In the genomic region with DNA sequence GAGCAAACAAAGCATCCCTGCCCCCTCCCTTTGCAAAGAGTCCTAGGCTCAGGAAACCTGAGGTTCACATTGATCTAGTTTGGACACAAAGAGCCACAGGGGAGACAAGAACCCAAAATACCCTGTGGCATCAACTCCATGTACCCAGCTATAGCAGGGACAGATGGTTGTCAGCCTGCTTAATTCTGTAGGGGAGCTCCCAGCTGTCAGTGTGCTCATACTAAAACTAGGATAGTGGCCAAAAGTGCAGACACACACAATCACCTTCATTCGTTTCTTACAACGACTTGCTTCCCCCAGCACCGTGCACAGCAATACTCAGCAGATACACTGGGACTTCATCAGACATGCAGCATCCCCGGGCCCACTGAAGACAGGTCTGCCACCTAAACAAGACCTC, we compare ENCODE assay signal across 15 mouse cellular contexts.
A peak's percentile ranks its signal among the peaks of the same experiment; 100 is the strongest.
DNase-seq lines count a peak whose midpoint lies in the region; ATAC-seq lines count a peak whose summit lies in the region.
"Had no signal": no experiment of that assay in that cellular context is flagged by ENCODE, and none has a peak within 500 bp of the region (broad histone marks: within the 10 kb centered on the region; RNA-seq: fewer than 3 reads in every experiment).

No protein-coding gene starts in this region.

- no peak overlapping the region for H3K4me2 ChIP-seq in hindbrain, embryonic 16.5 days (ENCODE audit: low read length)
- no peak overlapping the region for H3K4me2 ChIP-seq in hindbrain, embryonic 12.5 days (replicated peaks)
- H3K4me2 ChIP-seq: embryonic facial prominence, embryonic 13.5 days; heart, embryonic 13.5 days; limb, embryonic 15.5 days; lung, embryonic 15.5 days had no signal

- H3K36me3 ChIP-seq in hindbrain, embryonic 16.5 days (ENCODE audit: control insufficient read depth, insufficient read depth, low read length), result no peaks in the 10 kb centered on the region
- no peaks in the 10 kb centered on the region for H3K36me3 ChIP-seq in hindbrain, embryonic 12.5 days
- H3K36me3 ChIP-seq: embryonic facial prominence, embryonic 13.5 days; heart, embryonic 13.5 days; limb, embryonic 15.5 days; lung, embryonic 15.5 days had no signal

- intact Hi-C loops in left cerebral cortex, postnatal 14 days (cut with DNase I), result no loop called here
- intact Hi-C loops in heart, postnatal 36 days (cut with DNase I), result no loop called here

- H3K9ac ChIP-seq in hindbrain, embryonic 16.5 days (ENCODE audit: low read depth, low read length), result no peak overlapping the region
- H3K9ac ChIP-seq in hindbrain, embryonic 12.5 days, result no peak overlapping the region
- H3K9ac ChIP-seq: embryonic facial prominence, embryonic 13.5 days; heart, embryonic 13.5 days; limb, embryonic 15.5 days; lung, embryonic 15.5 days had no signal

- no peaks in the 10 kb centered on the region for H3K9me3 ChIP-seq in hindbrain, embryonic 16.5 days (ENCODE audit: control insufficient read depth, low read length)
- H3K9me3 ChIP-seq in hindbrain, embryonic 12.5 days (replicated peaks), result no peaks in the 10 kb centered on the region
- H3K9me3 ChIP-seq: embryonic facial prominence, embryonic 13.5 days; heart, embryonic 13.5 days; limb, embryonic 15.5 days; lung, embryonic 15.5 days had no signal

- H3K4me3 ChIP-seq in hindbrain, embryonic 16.5 days (ENCODE audit: low read length), result no peak overlapping the region
- no peak overlapping the region for H3K4me3 ChIP-seq in hindbrain, embryonic 12.5 days
- H3K4me3 ChIP-seq: embryonic facial prominence, embryonic 13.5 days; heart, embryonic 13.5 days; limb, embryonic 15.5 days; lung, embryonic 15.5 days had no signal

- ATAC-seq in hindbrain, embryonic 16.5 days, result peak; percentile 45; the same call in 1 of the 2 replicates
- no peak for ATAC-seq in hindbrain, embryonic 12.5 days (ENCODE audit: low FRiP score)
- ATAC-seq: activated CD4-positive, CD25-positive, alpha-beta regulatory T cell, adult 4 months had no signal

- DNase-seq in cerebellum, adult 11-12 months, result peak; percentile 44
- peak; percentile 21 to 40 for DNase-seq in frontal cortex, postnatal 36 days (ENCODE audit: low spot score in 2 of 2)
- peak; percentile 10 to 34 for DNase-seq in left cerebral cortex, postnatal 14 days (ENCODE audit: low spot score in 2 of 2)
- no peak for DNase-seq in heart, postnatal 36 days
- DNase-seq in kidney, adult 18-20 months, result no peak
- no peak for DNase-seq in adrenal gland, adult 8-10 months
- DNase-seq: thymus, postnatal 14 days had no signal

- WGBS in hindbrain, embryonic 16.5 days, result 57% methylated on average over 4 of the region's 4 CpGs
- WGBS in hindbrain, embryonic 12.5 days, result 82% methylated on average over 4 of the region's 4 CpGs

- no peaks in the 10 kb centered on the region for H3K27me3 ChIP-seq in hindbrain, embryonic 16.5 days (replicated peaks; ENCODE audit: control insufficient read depth, insufficient read depth, low read length)
- H3K27me3 ChIP-seq in hindbrain, embryonic 12.5 days, result no peaks in the 10 kb centered on the region
- H3K27me3 ChIP-seq: embryonic facial prominence, embryonic 13.5 days; heart, embryonic 13.5 days; limb, embryonic 15.5 days; lung, embryonic 15.5 days had no signal

- H3K4me1 ChIP-seq in hindbrain, embryonic 16.5 days (ENCODE audit: control insufficient read depth, insufficient read depth, low read depth, low read length), result peaks cover 2% of the 10 kb centered on the region; the same call in 1 of the 2 replicates
- no peaks in the 10 kb centered on the region for H3K4me1 ChIP-seq in hindbrain, embryonic 12.5 days
- H3K4me1 ChIP-seq: embryonic facial prominence, embryonic 13.5 days; heart, embryonic 13.5 days; limb, embryonic 15.5 days; lung, embryonic 15.5 days had no signal

- no peak overlapping the region for H3K27ac ChIP-seq in hindbrain, embryonic 16.5 days (ENCODE audit: low read depth, low read length)
- no peak overlapping the region for H3K27ac ChIP-seq in hindbrain, embryonic 12.5 days
- H3K27ac ChIP-seq: embryonic facial prominence, embryonic 13.5 days; heart, embryonic 13.5 days; kidney, postnatal 0 days; limb, embryonic 15.5 days; lung, embryonic 15.5 days had no signal

Comparison
In these comparisons a context has a peak if more than half of its experiments do, and no peak if none do; other contexts are left out.
1. DNase-seq: peak in cerebellum, adult 11-12 months (single experiment), frontal cortex, postnatal 36 days (2 of 2) and left cerebral cortex, postnatal 14 days (2 of 2); none in heart, postnatal 36 days (0 of 2), kidney, adult 18-20 months (single experiment) and adrenal gland, adult 8-10 months (single experiment).